Mouse (Mus musculus) layer of hippocampus, adult 18-20 months (tissue): ENCODE data around the gene Herc6. TPM values are rescaled to one million over a fixed set of nuclear protein-coding genes. Genes with fewer than 3 reads are reported as not detected.
"Not testable (repeated sequence)": the region's sequence is repeated elsewhere in the genome, so short reads cannot be mapped to it uniquely, and the experiment has no call there.

Experiments
- DNase-seq, 2 experiments: peaks; one replicate each; pipeline ENCODE4 v3.0.0; 2022; ENCODE audit warnings: low spot score in 2 of 2
- long read RNA-seq: library from polyadenylated mRNA; stranded (forward); transcript quantifications from one replicate; pipeline ENCODE4 v2.0.0, GENCODE M21; 2021
- total RNA-seq, 2 experiments: library from RNA; stranded (reverse); gene quantifications; 2 replicates each; pipeline ENCODE4 v1.2.3; 2021

Herc6 gene
- 1 to 10 TPM; 7.6 TPM for total RNA-seq
- long read RNA-seq, full-length matches to known transcripts, result 1 of 2 reads
- long read RNA-seq, partial matches to known transcripts, result 0 of 2 reads
- long read RNA-seq, other reads (novel, unspliced or antisense), result 1 of 2 reads

DNA sequence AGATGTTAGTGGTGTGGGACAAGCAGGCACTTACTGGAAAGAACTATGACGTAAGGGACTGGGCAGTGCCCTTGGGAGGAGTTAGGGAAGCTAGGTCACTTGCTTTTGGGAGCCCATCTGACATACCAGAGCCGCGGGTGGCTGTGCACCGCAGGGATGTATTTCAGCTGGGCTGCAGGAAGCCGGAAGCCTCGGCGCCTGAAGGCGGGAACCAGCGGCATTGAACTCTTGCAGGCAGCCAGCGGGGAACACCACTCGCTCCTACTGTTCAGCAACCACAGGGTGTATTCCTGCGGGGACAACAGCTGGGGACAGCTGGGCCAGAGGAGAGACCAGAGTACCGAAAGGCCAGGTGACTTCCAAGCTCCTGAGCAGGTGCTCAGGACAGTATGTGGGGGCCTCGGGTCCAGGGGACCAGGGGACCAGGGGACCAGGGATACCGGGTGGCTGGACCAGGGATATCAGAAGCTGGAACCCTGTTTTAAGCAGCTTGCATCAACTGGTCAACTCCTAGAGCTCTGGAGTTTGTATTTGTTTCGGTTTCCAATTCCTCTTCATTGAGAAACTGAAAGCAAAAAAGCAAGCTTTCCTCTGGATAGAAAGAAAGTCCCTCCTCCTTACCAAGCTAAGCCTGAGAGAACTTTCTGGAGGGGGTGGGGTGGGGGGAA, at the start of gene Herc6:
Herc6 (plus strand) TSS at position 120 of the 668 bp plus-strand sequence.
- peak; percentile 28 to 55 for DNase-seq

GRCm38 (mm10) chr6:57531011-57531410, 49.8 kb upstream of the Herc6 start:
- no peak for DNase-seq

GRCm38 (mm10) chr6:57531441-57531840, 49.4 kb upstream of the Herc6 start:
- DNase-seq, result no peak

- DNase-seq, result no peak
These were observed 48.8 kb upstream of the Herc6 start for GRCm38 (mm10) chr6:57532022-57532421.

GRCm38 (mm10) chr6:57533410-57533809, 47.4 kb upstream of the Herc6 start:
- DNase-seq, result no peak

GRCm38 (mm10) chr6:57534231-57534610, 46.6 kb upstream of the Herc6 start:
- peak in 1 of 2 experiments; percentile 49 for DNase-seq

GRCm38 (mm10) chr6:57534611-57535286, 46.1 kb upstream of the Herc6 start:
- peak; percentile 12 to 55 for DNase-seq

DNA sequence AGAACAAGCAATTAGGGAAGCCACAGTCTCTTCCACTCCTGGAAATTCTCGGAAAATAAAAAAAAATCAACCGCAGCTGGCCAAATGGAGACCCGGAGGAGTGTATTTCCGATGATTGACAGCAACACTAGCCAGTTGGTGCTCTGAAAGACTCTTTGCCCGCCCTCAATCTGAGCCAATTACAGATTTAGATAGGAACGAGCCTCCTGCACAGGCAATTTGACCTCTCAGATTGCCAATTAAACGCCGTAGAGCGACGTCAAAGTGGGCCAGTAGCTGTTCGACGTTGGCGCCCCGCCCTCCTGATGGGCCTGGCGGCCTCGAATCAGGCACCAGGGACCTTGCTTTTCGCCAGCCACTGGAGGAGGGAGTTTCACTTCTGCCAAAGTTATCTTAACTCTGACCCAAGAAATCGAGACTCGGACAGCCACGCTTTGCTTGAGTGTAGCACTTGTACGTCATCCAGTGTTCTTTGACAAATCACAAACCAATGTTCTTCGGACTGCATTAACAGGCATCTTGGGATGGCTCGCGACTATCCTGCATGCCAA, 45.3 kb upstream of the Herc6 start, which contains the start of gene Ppm1k:
Ppm1k (minus strand) TSS at position 83 of the 551 bp plus-strand sequence.
- peak; percentile 99 to 100 for DNase-seq

- DNase-seq, result no peak
These were observed 44.7 kb upstream of the Herc6 start for GRCm38 (mm10) chr6:57535971-57536669.

DNA sequence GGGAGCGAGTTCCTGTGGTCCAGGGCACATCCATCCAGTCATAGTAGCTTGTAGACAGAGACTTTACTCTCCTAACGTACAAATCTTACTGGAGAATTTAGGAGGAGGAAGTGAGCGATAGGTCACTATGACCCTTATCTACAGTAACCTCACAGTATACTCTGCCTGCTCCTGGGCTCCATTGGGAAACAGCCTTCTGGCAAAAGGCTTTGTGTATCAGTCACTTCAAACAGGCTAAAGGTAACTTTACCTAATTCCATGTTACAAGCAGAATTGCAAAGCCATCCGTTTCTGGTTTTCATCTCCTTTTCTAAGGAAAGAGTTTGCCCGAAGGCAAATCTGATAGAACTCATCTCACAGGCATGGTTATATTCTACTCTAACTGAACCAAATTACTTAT, 42.9 kb upstream of the Herc6 start:
- DNase-seq, result no peak

DNA sequence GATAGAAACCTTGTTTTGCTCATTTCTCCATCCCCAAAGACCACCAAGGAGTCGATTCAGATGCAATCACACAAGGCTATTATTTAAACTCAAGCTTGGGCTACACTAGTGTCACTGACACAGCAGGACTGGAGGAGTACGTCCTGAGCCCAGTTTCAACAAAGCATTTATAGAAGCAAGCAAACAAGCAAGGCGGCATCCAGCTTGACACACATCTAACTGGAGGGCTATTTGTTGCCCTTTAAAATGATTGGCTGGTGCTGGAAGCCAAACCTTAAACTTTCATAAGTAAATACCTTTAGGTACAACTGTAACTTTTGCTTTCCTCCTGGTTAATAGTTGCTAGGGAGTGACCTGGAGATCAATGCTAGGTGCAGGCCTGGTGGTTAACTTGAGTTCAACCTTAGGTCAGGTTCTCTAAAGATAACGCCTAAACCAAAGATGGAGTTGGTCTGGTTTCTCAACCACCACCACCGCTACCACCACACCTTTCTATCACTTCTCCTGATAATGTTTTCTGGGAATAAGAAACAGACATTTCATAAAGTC, 39.8 kb upstream of the Herc6 start:
- DNase-seq, result no peak

DNA sequence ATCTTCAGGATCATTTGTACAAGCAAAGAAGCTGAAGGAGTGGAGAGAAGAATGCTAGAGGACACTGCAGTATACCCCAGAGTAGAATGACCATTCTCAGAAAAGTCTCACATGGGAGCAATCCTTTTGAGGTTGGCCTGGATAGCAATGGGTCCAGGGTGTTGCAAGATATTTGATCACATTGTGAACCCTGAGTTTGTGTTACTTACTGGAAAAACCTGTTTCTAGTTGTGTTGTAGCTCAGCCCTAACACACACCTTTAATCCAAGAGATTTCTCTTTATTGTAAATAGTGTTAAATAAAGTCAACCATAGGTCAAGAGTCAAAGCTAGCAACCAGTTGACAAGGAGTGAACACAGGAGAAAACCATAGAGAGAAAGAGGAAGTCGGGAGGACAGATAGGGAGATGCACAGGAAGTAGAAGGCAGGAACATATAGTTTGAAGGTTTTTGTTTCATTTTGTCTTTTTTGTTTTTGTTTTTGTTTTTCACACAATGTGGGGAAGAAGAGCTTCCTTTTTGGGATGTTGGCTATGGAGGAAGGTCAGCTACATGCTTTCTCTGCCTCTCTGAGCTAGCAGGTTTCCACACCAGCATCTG, 39.0 kb upstream of the Herc6 start:
- no peak for DNase-seq

DNA sequence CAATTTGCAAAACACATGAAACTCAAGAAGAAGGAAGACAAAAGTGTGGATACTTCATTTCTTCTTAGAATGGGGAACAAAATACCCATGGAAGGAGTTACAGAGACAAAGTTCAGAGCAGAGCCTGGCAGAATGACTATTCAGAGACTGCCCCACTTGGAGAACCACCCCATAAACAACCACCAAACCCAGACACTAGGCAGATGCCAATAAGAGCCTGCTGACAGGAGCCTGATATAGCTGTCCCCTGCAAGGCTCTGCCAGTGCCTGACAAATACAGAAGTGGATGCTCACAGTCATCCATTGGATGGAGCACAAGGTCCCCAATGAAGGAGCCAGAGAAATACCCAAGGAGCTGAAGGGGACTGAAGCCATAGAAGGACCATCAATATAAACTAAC, 37.2 kb upstream of the Herc6 start:
- not testable (repeated sequence) for DNase-seq

- DNase-seq, result peak in 1 of 2 experiments; percentile 22
These were observed 35.9 kb upstream of the Herc6 start for GRCm38 (mm10) chr6:57544866-57545265.

GRCm38 (mm10) chr6:57551211-57551796, 29.5 kb upstream of the Herc6 start:
- DNase-seq, result no peak

DNA sequence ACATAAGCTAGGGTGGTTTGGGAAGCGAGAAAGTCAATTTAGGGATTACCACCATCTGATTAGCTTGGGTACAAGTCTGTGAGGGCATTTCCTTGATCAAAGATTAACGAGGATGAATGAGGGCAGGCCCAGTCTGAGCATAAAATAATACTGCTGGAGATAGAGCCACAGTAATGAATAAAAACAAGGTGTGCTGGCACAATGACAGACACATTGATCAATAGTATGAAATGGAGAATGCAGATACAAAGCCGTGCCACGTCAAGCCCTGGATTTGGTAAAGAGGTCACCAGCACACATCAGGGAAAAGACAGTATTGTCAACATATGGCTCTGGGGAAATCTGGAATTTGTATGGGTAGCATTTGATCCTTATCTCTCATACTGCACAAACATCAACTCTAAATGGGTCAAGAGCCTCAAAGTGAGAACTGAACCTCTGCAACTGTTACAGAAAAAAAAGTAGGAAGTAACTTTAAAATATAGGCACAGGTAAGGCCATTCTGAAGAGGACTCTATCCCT, 22.9 kb upstream of the Herc6 start:
- DNase-seq, result no peak

DNA sequence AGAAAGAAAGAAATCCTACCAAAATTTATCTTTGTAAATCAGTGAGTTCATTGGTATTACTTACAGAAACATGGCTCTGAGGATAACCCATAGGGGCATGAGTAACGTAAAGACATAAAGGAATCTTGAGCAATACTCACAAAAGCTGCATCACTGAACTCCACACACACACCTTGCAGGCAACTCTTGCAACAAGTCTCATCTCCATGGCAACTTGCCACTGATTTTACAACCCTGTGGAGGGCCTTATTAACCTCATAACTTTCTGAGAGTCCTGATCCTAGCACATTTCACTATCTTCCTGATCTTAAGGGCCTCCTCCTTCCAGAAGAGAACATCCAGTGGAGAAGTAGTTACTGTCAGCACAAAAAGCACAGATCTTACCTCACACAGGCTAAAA, 17.3 kb upstream of the Herc6 start:
- DNase-seq, result no peak

DNA sequence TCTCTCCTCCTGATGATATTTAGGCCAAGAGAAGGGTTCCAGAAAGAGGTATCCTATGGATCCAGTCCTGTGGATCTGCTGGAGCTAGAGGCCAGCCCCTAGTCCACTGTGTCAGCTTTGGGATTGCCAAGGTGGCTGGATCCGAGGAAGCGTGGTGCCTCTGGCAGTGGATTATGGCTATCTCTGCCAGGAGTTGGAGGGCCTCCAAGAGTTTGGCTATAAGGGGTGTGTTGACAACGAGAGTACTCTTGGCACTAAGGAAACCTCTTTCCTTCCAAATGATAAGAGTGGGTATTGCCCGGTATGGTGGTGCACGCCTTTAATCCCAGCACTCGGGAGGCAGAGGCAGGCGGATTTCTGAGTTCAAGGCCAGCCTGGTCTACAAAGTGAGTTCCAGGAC, 15.3 kb upstream of the Herc6 start:
- no peak for DNase-seq

DNA sequence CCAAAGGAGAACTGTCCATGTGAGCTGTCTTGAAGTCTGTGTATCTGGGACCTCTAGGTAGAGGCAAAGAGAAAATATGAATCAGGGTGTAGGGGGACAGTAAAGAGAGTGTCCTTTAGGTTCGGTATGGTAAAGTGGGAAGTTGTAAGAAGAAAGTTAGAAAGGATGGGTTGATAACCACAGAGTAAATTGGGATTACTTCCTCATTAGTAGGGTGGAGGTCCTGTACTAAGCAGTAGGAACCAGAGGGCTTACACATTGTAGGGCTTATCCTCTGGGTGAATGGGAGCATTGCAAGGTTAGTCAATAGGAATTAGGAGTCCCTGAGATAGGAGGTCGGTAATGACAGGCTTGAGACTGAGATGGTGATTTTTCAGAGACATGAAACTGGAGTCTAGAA, 13.2 kb upstream of the Herc6 start:
- DNase-seq, result no peak
